19 mouse cellular contexts compared by ENCODE assay signal in genomic region chr3:80871472-80872171, GRCm38 (mm10). TPM values are rescaled to one million over a fixed set of nuclear protein-coding genes. Genes with fewer than 3 reads are reported as not detected.
"Had no signal": no experiment of that assay in that cellular context is flagged by ENCODE, and none has a peak within 500 bp of the region (broad histone marks: within the 10 kb centered on the region; RNA-seq: fewer than 3 reads in every experiment).

No protein-coding gene starts in this region.

- H3K27ac ChIP-seq: liver, embryonic 13.5 days; stomach, embryonic 15.5 days had no signal

- H3K27me3 ChIP-seq: liver, embryonic 13.5 days; stomach, embryonic 15.5 days had no signal

- DNase-seq: kidney, adult 18-20 months; kidney, adult 9 months; kidney, postnatal 14 days; kidney, postnatal 4 days; layer of hippocampus, adult 9-11 months; layer of hippocampus, postnatal 36 days; liver, embryonic 13.5 days; lung, adult 2 months; lung, postnatal 14 days; lung, postnatal 4 days; midbrain, embryonic 14.5 days; right cerebral cortex, postnatal 25 days; spleen, adult 18-20 months; thymus, postnatal 25 days had no signal

- H3K4me2 ChIP-seq: liver, embryonic 13.5 days; midbrain, embryonic 11.5 days; stomach, embryonic 15.5 days had no signal

- H3K36me3 ChIP-seq: liver, embryonic 13.5 days; stomach, embryonic 15.5 days had no signal

- H3K9me3 ChIP-seq: liver, embryonic 13.5 days; stomach, embryonic 15.5 days had no signal

- H3K4me1 ChIP-seq: liver, embryonic 13.5 days; stomach, embryonic 15.5 days had no signal

- H3K9ac ChIP-seq: liver, embryonic 13.5 days; stomach, embryonic 15.5 days had no signal

- H3K4me3 ChIP-seq: liver, embryonic 13.5 days; stomach, embryonic 15.5 days had no signal

RNA-seq across cellular contexts. Expression of gene Glrb, which starts 41.8 kb away (rescaled TPM):
- total RNA-seq: liver, adult 2 months; megakaryocyte progenitor cell, adult 5-6 weeks; megakaryocyte-erythroid progenitor cell, adult 5-6 weeks had no signal
- polyA plus RNA-seq: liver, adult 2 months had no signal
